In genomic region chr7:80667190-80667589, GRCm38 (mm10) we compare ENCODE assay signal across 9 mouse cellular contexts. TPM values are rescaled to one million over a fixed set of nuclear protein-coding genes. Genes with fewer than 3 reads are reported as not detected.
DNase-seq lines count a peak whose midpoint lies in the region; ATAC-seq lines count a peak whose summit lies in the region.
"Had no signal": no experiment of that assay in that cellular context is flagged by ENCODE, and none has a peak within 500 bp of the region (broad histone marks: within the 10 kb centered on the region; RNA-seq: fewer than 3 reads in every experiment).

No protein-coding gene starts in this region.

- H3K4me3 ChIP-seq in lung, embryonic 15.5 days, result no peak overlapping the region
- H3K4me3 ChIP-seq in embryonic facial prominence, embryonic 14.5 days (ENCODE audit: low read depth, low read length), result no peak overlapping the region
- H3K4me3 ChIP-seq in stomach, embryonic 16.5 days (replicated peaks; ENCODE audit: low read length), result no peak overlapping the region
- H3K4me3 ChIP-seq: neural tube, embryonic 12.5 days had no signal

- H3K27ac ChIP-seq in lung, embryonic 15.5 days, result peak overlapping the region; percentile 79
- H3K27ac ChIP-seq in embryonic facial prominence, embryonic 14.5 days (replicated peaks; ENCODE audit: low read depth, low read length), result peak overlapping the region; percentile 77
- peak overlapping the region; percentile 78 for H3K27ac ChIP-seq in stomach, embryonic 16.5 days (ENCODE audit: low read length)
- H3K27ac ChIP-seq: neural tube, embryonic 12.5 days had no signal

- ATAC-seq in lung, embryonic 15.5 days (ENCODE audit: borderline replicate concordance, extremely low read depth, low FRiP score, low TSS enrichment), result no peak; the same call in 1 of the 2 replicates
- no peak for ATAC-seq in embryonic facial prominence, embryonic 14.5 days (ENCODE audit: low read depth)
- no peak for ATAC-seq in stomach, embryonic 16.5 days (ENCODE audit: insufficient read depth, low FRiP score)

- peaks cover 34% of the 10 kb centered on the region for H3K4me1 ChIP-seq in lung, embryonic 15.5 days
- peaks cover 28% of the 10 kb centered on the region for H3K4me1 ChIP-seq in embryonic facial prominence, embryonic 14.5 days (ENCODE audit: control insufficient read depth, insufficient read depth, low read length)
- peaks cover 23% of the 10 kb centered on the region for H3K4me1 ChIP-seq in stomach, embryonic 16.5 days (ENCODE audit: control insufficient read depth, insufficient read depth, low read length)
- H3K4me1 ChIP-seq: neural tube, embryonic 12.5 days had no signal

- no peaks in the 10 kb centered on the region for H3K27me3 ChIP-seq in lung, embryonic 15.5 days
- H3K27me3 ChIP-seq in embryonic facial prominence, embryonic 14.5 days (replicated peaks; ENCODE audit: control insufficient read depth, insufficient read depth, low read length), result no peaks in the 10 kb centered on the region
- no peaks in the 10 kb centered on the region for H3K27me3 ChIP-seq in stomach, embryonic 16.5 days (ENCODE audit: control insufficient read depth, insufficient read depth, low read length)
- H3K27me3 ChIP-seq: neural tube, embryonic 12.5 days had no signal

- H3K36me3 ChIP-seq in lung, embryonic 15.5 days, result peaks cover 4% of the 10 kb centered on the region; the same call in 1 of the 2 replicates
- no peaks in the 10 kb centered on the region for H3K36me3 ChIP-seq in embryonic facial prominence, embryonic 14.5 days (ENCODE audit: control insufficient read depth, insufficient read depth, low read length)
- H3K36me3 ChIP-seq in stomach, embryonic 16.5 days (ENCODE audit: control insufficient read depth, insufficient read depth, low read length), result no peaks in the 10 kb centered on the region
- H3K36me3 ChIP-seq: neural tube, embryonic 12.5 days had no signal

- WGBS in lung, embryonic 15.5 days, result 25% methylated on average over 11 of the region's 11 CpGs
- WGBS in embryonic facial prominence, embryonic 14.5 days, result 46% methylated on average over 11 of the region's 11 CpGs
- 36% methylated on average over 11 of the region's 11 CpGs for WGBS in stomach, embryonic 16.5 days

- H3K4me2 ChIP-seq in lung, embryonic 15.5 days, result peak overlapping the region; percentile 16; the same call in 1 of the 2 replicates
- no peak overlapping the region for H3K4me2 ChIP-seq in embryonic facial prominence, embryonic 14.5 days (ENCODE audit: low read depth, low read length)
- H3K4me2 ChIP-seq in stomach, embryonic 16.5 days (ENCODE audit: low read depth, low read length), result no peak overlapping the region
- H3K4me2 ChIP-seq: neural tube, embryonic 12.5 days had no signal

- no peak overlapping the region for H3K9ac ChIP-seq in lung, embryonic 15.5 days
- H3K9ac ChIP-seq in embryonic facial prominence, embryonic 14.5 days (ENCODE audit: low read depth, low read length), result no peak overlapping the region
- H3K9ac ChIP-seq in stomach, embryonic 16.5 days (ENCODE audit: low read length), result no peak overlapping the region
- H3K9ac ChIP-seq: neural tube, embryonic 12.5 days had no signal

- no peak for DNase-seq in lung, postnatal 14 days
- no peak for DNase-seq in embryonic facial prominence, embryonic 14.5 days (ENCODE audit: low spot score)
- DNase-seq in kidney, postnatal 36 days, result peak; percentile 60 to 66
- no peak for DNase-seq in natural killer cell, adult 2 months (ENCODE audit: low spot score in 2 of 2)
- no peak for DNase-seq in adipocyte (ENCODE audit: low spot score)
- no peak for DNase-seq in right cerebral cortex, adult 18-20 months

- no peaks in the 10 kb centered on the region for H3K9me3 ChIP-seq in lung, embryonic 15.5 days
- no peaks in the 10 kb centered on the region for H3K9me3 ChIP-seq in embryonic facial prominence, embryonic 14.5 days (ENCODE audit: control insufficient read depth, low read length)
- H3K9me3 ChIP-seq in stomach, embryonic 16.5 days (replicated peaks; ENCODE audit: control insufficient read depth, low read length), result no peaks in the 10 kb centered on the region
- H3K9me3 ChIP-seq: neural tube, embryonic 12.5 days had no signal

RNA-seq across cellular contexts. Expression of gene Crtc3, which starts 21.5 kb away (rescaled TPM):
- 22.7 and 26.1 TPM in 2 replicates for polyA plus RNA-seq in lung, embryonic 15.5 days (2015; fragmentation: Nextera tagmentation; extraction: Ambion mirVana)
- polyA plus RNA-seq in embryonic facial prominence, embryonic 14.5 days (2014; fragmentation: Nextera tagmentation; extraction: Ambion mirVana), result 21.6 and 22.9 TPM in 2 replicates
- 15.6 and 19.1 TPM in 2 replicates for polyA plus RNA-seq in stomach, embryonic 16.5 days (2015; fragmentation: Nextera tagmentation; extraction: Ambion mirVana)

Comparison
In these comparisons a context has a peak if more than half of its experiments do, and no peak if none do; other contexts are left out.
1. DNase-seq: peak in kidney, postnatal 36 days (2 of 2); none in lung, postnatal 14 days (single experiment), embryonic facial prominence, embryonic 14.5 days (single experiment), natural killer cell, adult 2 months (0 of 2), adipocyte (single experiment) and right cerebral cortex, adult 18-20 months (single experiment).
2. Peak in every context shown above with its lines, with median percentiles within 50 percentile points of each other: H3K27ac ChIP-seq.